Mouse (Mus musculus) E14TG2a.4 (cell line): ENCODE results near the gene Slc1a7.

Experiments
- CTCF ChIP-seq: conservative IDR thresholded peaks from 2 replicates; pipeline ENCODE4 v1.5.1; 2014; ENCODE audit warnings: low read length
- NANOG ChIP-seq: IDR thresholded peaks from 2 replicates; pipeline ENCODE4 v1.6.1; 2014; ENCODE audit warnings: borderline replicate concordance, low read length, mixed read lengths

DNA sequence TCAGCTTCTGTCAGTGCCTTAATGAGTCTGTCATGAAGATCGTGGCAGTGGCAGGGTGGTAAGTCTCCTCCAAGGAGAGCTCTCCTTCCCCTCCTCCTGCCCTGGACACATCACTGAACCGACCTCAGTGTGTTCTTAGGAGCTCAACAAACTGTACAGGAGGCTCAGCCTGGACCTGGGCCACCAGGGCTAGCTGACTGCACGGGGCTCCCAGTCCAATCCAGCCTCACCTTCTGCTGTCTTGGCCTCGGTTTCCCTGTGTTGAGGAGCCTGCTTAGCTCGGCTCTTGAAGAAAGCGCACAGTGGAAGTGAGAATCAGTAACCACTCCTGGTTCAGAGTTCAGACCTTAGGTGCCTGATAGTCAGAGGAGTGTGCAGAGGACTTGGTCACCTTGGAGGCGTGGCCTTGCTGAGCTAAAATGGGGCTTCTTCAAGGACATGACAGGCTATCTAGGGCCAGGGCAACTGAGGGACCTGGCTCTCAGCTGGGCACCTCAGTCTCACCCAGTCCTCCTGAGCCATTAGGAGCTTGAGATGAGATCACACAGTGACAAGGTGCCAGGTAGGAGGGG is 39.5 kb downstream of the Slc1a7 start:
- TF ChIP-seq CTCF (no peak), NANOG (no peak)
